Mouse (Mus musculus) bone marrow macrophage, adult 2 months (primary cell): ENCODE measurements at regions not wholly inside any gene's neighbourhood (a gene's known extent, or its start where the extent isn't known, plus 50 kb on each side); places are given as distances from the start of the nearest gene placed in this dataset.

ENCODE experiments used
- H3K27ac ChIP-seq: 2 replicates; pipeline ENCODE4 v1.5.1; 2012; ENCODE audit warnings: low read depth, low read length; ENCODE audit not compliant: insufficient read depth
- H3K4me1 ChIP-seq: 2 replicates; pipeline ENCODE4 v1.6.1; 2012; ENCODE audit warnings: low read length; ENCODE audit not compliant: control insufficient read depth, insufficient read depth
- H3K4me3 ChIP-seq: 2 replicates; pipeline ENCODE4 v1.5.1; 2012; ENCODE audit warnings: mild to moderate bottlenecking, low read length, moderate library complexity; ENCODE audit not compliant: insufficient read depth
- CTCF ChIP-seq: IDR thresholded peaks from 2 replicates; pipeline ENCODE4 v1.5.1; 2012; ENCODE audit warnings: low read depth, mild to moderate bottlenecking, low read length, moderate library complexity
- POLR2A ChIP-seq: IDR thresholded peaks from 2 replicates; pipeline ENCODE4 v1.6.1; 2012; ENCODE audit warnings: mild to moderate bottlenecking, low read depth, low read length, borderline replicate concordance

- no peak for TF ChIP-seq POLR2A
- TF ChIP-seq CTCF: no peak
- Histone ChIP-seq H3K27ac (no peak overlapping the region), H3K4me1 (no peaks in the 10 kb centered on the region), H3K4me3 (no peak overlapping the region)
Measured at GRCm38 (mm10) chr10:91326661-91327312, 145.7 kb upstream of the Tmpo start.

DNA sequence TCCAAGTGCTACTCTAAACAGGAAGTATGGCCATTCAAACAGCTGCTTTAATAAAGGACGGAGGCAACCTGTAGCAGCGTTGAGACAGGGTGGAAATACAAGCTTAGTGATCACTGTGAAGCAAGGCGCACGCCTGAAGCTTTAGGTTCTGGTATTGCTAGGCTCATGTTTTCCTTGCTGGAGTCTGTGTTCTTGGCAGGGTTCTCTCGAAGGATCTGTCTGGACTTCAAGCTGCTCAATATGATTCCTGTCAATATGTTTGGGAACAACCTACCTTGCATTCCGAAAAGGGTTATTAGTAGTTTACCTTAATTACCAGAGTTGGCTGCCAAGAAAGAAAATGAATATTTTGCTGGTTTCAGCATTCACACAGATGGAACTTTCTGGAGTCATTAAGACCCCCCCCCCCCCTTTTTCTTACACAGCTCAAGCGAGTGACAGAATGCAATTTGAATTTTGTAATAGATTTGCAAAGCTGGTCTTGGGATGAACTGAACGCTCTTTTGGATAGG is 145.1 kb upstream of the Tmpo start:
- TF ChIP-seq POLR2A (no peak), CTCF (no peak)
- no peak overlapping the region for H3K27ac ChIP-seq
- H3K4me1 ChIP-seq: no peaks in the 10 kb centered on the region
- no peak overlapping the region for H3K4me3 ChIP-seq

GRCm38 (mm10) chr10:91321226-91321625 is 140.1 kb upstream of the Tmpo start:
- TF ChIP-seq CTCF (no peak), POLR2A (no peak)

DNA sequence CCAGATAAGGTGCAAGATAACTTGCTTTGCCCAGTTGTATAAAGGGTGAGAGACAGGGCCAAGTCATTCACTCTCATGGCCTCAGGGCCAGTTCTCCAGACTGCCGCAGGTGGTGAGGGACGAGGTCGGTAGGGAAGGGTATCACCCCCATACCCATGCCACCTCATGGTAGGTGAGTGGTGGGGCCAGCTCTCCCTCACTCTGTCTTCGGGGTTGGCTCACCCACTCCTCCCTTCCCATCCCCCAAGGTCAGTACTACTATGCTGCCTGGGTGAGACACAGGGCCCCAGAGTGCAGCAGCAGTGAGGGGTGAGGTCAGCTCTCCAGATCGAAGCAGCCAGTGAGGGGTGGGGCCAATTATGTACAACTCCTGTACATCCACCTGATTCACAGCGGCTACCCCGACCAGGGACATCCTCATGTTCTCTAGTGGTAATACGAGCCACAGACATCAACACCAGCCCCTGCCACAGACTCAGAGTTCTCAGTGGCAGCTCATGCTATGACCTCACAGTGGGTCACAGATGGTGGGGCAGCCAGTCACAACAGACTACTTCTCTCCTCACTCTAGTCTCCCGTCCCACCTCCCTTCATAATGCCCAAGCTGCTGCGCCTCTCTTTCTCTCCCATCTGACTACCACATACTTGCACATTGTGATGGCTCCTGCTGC is 138.5 kb upstream of the Tmpo start:
- Histone ChIP-seq H3K27ac (no peak overlapping the region), H3K4me3 (no peak overlapping the region), H3K4me1 (no peaks in the 10 kb centered on the region)
- TF ChIP-seq POLR2A (no peak), CTCF (no peak)

More at GRCm38 (mm10) chr10:91321226-91321625, 140.1 kb upstream of the Tmpo start:
- no peak overlapping the region for H3K27ac ChIP-seq
- no peaks in the 10 kb centered on the region for H3K4me1 ChIP-seq
- H3K4me3 ChIP-seq: no peak overlapping the region

- TF ChIP-seq CTCF: no peak
- no peak for TF ChIP-seq POLR2A
- Histone ChIP-seq H3K4me3 (no peak overlapping the region), H3K27ac (no peak overlapping the region), H3K4me1 (no peaks in the 10 kb centered on the region)
Measured at GRCm38 (mm10) chr10:91314441-91314840, 133.3 kb upstream of the Tmpo start.

DNA sequence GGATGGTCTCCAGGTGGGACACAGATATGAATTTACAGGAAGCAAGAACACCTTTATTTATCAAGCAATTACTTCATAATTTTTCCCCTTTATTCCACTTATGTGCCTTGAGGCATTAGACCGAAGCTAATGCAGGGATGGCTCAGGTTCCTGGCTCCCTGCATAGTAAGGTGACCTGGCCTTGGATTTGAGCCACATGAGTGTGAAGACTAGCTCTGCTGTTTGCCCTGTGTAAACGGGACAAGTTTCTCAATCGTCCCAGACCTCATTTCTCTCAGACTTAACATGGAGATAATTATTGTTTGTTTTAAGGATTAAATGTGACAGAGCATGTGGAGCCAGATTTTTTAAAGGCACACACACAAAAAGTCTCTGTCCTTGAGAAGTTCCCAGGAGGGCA is 132.2 kb upstream of the Tmpo start:
- H3K4me1 ChIP-seq: no peaks in the 10 kb centered on the region
- TF ChIP-seq CTCF: no peak
- TF ChIP-seq POLR2A: no peak
- no peak overlapping the region for H3K27ac ChIP-seq
- H3K4me3 ChIP-seq: no peak overlapping the region

- H3K27ac ChIP-seq: no peak overlapping the region
- TF ChIP-seq CTCF (no peak), POLR2A (no peak)
Measured at GRCm38 (mm10) chr10:91312913-91313312, 131.8 kb upstream of the Tmpo start.

GRCm38 (mm10) chr10:91300067-91300466 is 119.0 kb upstream of the Tmpo start:
- TF ChIP-seq POLR2A (no peak), CTCF (no peak)
- H3K4me1 ChIP-seq: peaks cover 7% of the 10 kb centered on the region
- 0 out of 2 replicates have a peak overlapping the region, but pooled peaks have one; percentile 11 for H3K27ac ChIP-seq
- H3K4me3 ChIP-seq: no peak overlapping the region

More at GRCm38 (mm10) chr10:91312913-91313312, 131.8 kb upstream of the Tmpo start:
- H3K4me3 ChIP-seq: no peak overlapping the region
- no peaks in the 10 kb centered on the region for H3K4me1 ChIP-seq

- H3K4me1 ChIP-seq: peaks cover 7% of the 10 kb centered on the region
- TF ChIP-seq CTCF (no peak), POLR2A (no peak)
Measured at GRCm38 (mm10) chr10:91297792-91298460, 116.8 kb upstream of the Tmpo start.

DNA sequence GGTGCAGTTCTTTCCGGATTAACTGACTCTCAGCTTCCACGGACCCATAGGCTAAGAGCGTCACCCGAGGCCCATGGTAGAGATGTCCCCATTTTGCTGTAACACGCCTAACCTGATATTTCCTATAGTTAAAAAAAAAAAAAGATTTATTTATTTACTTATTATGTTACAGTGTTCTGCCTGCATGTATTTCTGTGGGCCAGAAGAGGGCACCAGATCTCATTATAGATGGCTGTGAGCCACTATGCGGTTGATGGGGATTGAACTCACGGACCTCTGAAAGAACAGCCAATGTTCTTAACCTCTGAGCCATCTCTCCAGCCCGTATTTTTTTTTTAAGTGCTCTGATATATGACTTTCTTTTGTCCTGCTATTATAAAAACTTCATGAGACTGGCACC is 114.2 kb upstream of the Tmpo start:
- H3K4me1 ChIP-seq: peaks cover 6% of the 10 kb centered on the region
- H3K27ac ChIP-seq: no peak overlapping the region
- H3K4me3 ChIP-seq: no peak overlapping the region
- TF ChIP-seq CTCF (no peak), POLR2A (no peak)

More at GRCm38 (mm10) chr10:91297792-91298460, 116.8 kb upstream of the Tmpo start:
- Histone ChIP-seq H3K4me3 (no peak overlapping the region), H3K27ac (no peak overlapping the region)
